ENCODE assay signal across 23 mouse cellular contexts in genomic region chr1:85959889-85960276, GRCm38 (mm10). TPM values are rescaled to one million over a fixed set of nuclear protein-coding genes. Genes with fewer than 3 reads are reported as not detected.
DNase-seq lines count a peak whose midpoint lies in the region; ATAC-seq and TF ChIP-seq lines count a peak whose summit lies in the region.
"Had no signal": no experiment of that assay in that cellular context is flagged by ENCODE, and none has a peak within 500 bp of the region (broad histone marks: within the 10 kb centered on the region; RNA-seq: fewer than 3 reads in every experiment).

No protein-coding gene starts in this region.

- H3K9me3 ChIP-seq in embryonic facial prominence, embryonic 15.5 days (replicated peaks): no peaks in the 10 kb centered on the region
- no peaks in the 10 kb centered on the region for H3K9me3 ChIP-seq in embryonic facial prominence, embryonic 10.5 days
- no peaks in the 10 kb centered on the region for H3K9me3 ChIP-seq in limb, embryonic 10.5 days (replicated peaks)
- H3K9me3 ChIP-seq: hindbrain, embryonic 10.5 days had no signal

- H3K27me3 ChIP-seq in embryonic facial prominence, embryonic 15.5 days: no peaks in the 10 kb centered on the region
- H3K27me3 ChIP-seq in embryonic facial prominence, embryonic 10.5 days (replicated peaks; ENCODE audit: low read depth, poor library complexity, severe bottlenecking): no peaks in the 10 kb centered on the region
- no peaks in the 10 kb centered on the region for H3K27me3 ChIP-seq in spleen, adult 2 months (ENCODE audit: control insufficient read depth, insufficient read depth, low read length)
- H3K27me3 ChIP-seq in limb, embryonic 10.5 days (ENCODE audit: low read depth, poor library complexity, severe bottlenecking): no peaks in the 10 kb centered on the region

- peak overlapping the region; percentile 63; the same call in 1 of the 2 replicates for H3K27ac ChIP-seq in embryonic facial prominence, embryonic 15.5 days (replicated peaks)
- no peak overlapping the region for H3K27ac ChIP-seq in embryonic facial prominence, embryonic 10.5 days (replicated peaks)
- H3K27ac ChIP-seq in spleen, adult 2 months (ENCODE audit: insufficient read depth, low read length): peak overlapping the region; percentile 21; the same call in 1 of the 2 replicates
- no peak overlapping the region; the same call in 1 of the 2 replicates for H3K27ac ChIP-seq in limb, embryonic 10.5 days
- H3K27ac ChIP-seq: hindbrain, embryonic 10.5 days had no signal

- H3K4me1 ChIP-seq in embryonic facial prominence, embryonic 15.5 days: peaks cover 29% of the 10 kb centered on the region
- 0 out of 2 replicates have a peak, but pooled peaks cover 7% of the 10 kb centered on the region for H3K4me1 ChIP-seq in embryonic facial prominence, embryonic 10.5 days
- H3K4me1 ChIP-seq in spleen, adult 2 months (ENCODE audit: control insufficient read depth, insufficient read depth, insufficient read length): peaks cover 23% of the 10 kb centered on the region; the same call in 1 of the 2 replicates
- H3K4me1 ChIP-seq in limb, embryonic 10.5 days: no peaks in the 10 kb centered on the region
- H3K4me1 ChIP-seq: hindbrain, embryonic 10.5 days had no signal

- ATAC-seq in embryonic facial prominence, embryonic 15.5 days (ENCODE audit: insufficient number of reproducible peaks, low FRiP score, low TSS enrichment, low read depth): no peak
- ATAC-seq: midbrain, embryonic 16.5 days; Patski had no signal

- no peak for TF ChIP-seq CTCF in spleen, adult 2 months (IDR thresholded peaks at IDR 0.05; ENCODE audit: extremely low read depth, insufficient read depth, insufficient read length, insufficient replicate concordance)

- DNase-seq in embryonic facial prominence, embryonic 10.5 days (ENCODE audit: low spot score): no peak
- no peak for DNase-seq in spleen, adult 2 months (ENCODE audit: low read depth in 1 of 2, low spot score in 2 of 2)
- DNase-seq in spleen, postnatal 36 days (ENCODE audit: low spot score in 2 of 2): no peak
- peak; percentile 15 for DNase-seq in naive thymus-derived CD4-positive, alpha-beta T cell, adult 2 months (ENCODE audit: low read depth)
- DNase-seq in limb, embryonic 10.5 days (ENCODE audit: low spot score): no peak
- DNase-seq in left cerebral cortex, adult 11 months (ENCODE audit: low spot score): no peak
- DNase-seq in urinary bladder, postnatal 10 days (ENCODE audit: low spot score): no peak
- DNase-seq: adrenal gland, postnatal 10 days; cerebellum, adult 9-11 months; kidney, adult 9 months; kidney, postnatal 36 days; lung, embryonic 14.5 days; lung, postnatal 4 days; retina, postnatal 1 day had no signal

- no peak for TF ChIP-seq POLR2A in spleen, adult 2 months (IDR thresholded peaks at IDR 0.05; ENCODE audit: low read depth, low read length)

- H3K36me3 ChIP-seq in embryonic facial prominence, embryonic 15.5 days: no peaks in the 10 kb centered on the region
- no peaks in the 10 kb centered on the region for H3K36me3 ChIP-seq in embryonic facial prominence, embryonic 10.5 days (replicated peaks)
- no peaks in the 10 kb centered on the region for H3K36me3 ChIP-seq in spleen, adult 2 months (ENCODE audit: control insufficient read depth, insufficient read depth, low read length)
- H3K36me3 ChIP-seq in limb, embryonic 10.5 days: no peaks in the 10 kb centered on the region
- H3K36me3 ChIP-seq: hindbrain, embryonic 10.5 days had no signal

- no peak overlapping the region for H3K4me2 ChIP-seq in embryonic facial prominence, embryonic 15.5 days (replicated peaks)
- H3K4me2 ChIP-seq: lung, embryonic 14.5 days had no signal

- no peak overlapping the region for H3K4me3 ChIP-seq in embryonic facial prominence, embryonic 15.5 days (replicated peaks)
- H3K4me3 ChIP-seq in embryonic facial prominence, embryonic 10.5 days: no peak overlapping the region
- H3K4me3 ChIP-seq in spleen, adult 2 months (ENCODE audit: extremely low read depth, insufficient read depth, insufficient read length): no peak overlapping the region
- no peak overlapping the region for H3K4me3 ChIP-seq in limb, embryonic 10.5 days
- H3K4me3 ChIP-seq: hindbrain, embryonic 10.5 days; left cerebral cortex, adult 2 months had no signal

- no peak overlapping the region for H3K9ac ChIP-seq in embryonic facial prominence, embryonic 15.5 days
- H3K9ac ChIP-seq: lung, embryonic 14.5 days had no signal

- 72% methylated on average over 2 of the region's 2 CpGs for WGBS in embryonic facial prominence, embryonic 15.5 days
- 75% methylated on average over 2 of the region's 2 CpGs for WGBS in embryonic facial prominence, embryonic 10.5 days
- WGBS in spleen, adult 2 months: 74% methylated on average over 2 of the region's 2 CpGs
- 78% methylated on average over 2 of the region's 2 CpGs for WGBS in limb, embryonic 10.5 days

RNA-seq across cellular contexts. Expression of gene Gpr55, which starts 0.9 kb away (rescaled TPM):
- polyA plus RNA-seq in embryonic facial prominence, embryonic 15.5 days (2015; fragmentation: Nextera tagmentation; extraction: Ambion mirVana): 0.19 and 0.26 TPM in 2 replicates
- not detected in 2 replicates for polyA plus RNA-seq in embryonic facial prominence, embryonic 10.5 days (2016; fragmentation: Nextera tagmentation; extraction: Ambion mirVana)
- 1.2 and 2.1 TPM in 2 replicates for polyA plus RNA-seq in spleen, adult 2 months (2012; rRNA removed)
- not detected in 2 replicates for polyA plus RNA-seq in limb, embryonic 10.5 days (2016; fragmentation: Nextera tagmentation; extraction: Ambion mirVana)
- polyA plus RNA-seq: embryonic facial prominence, embryonic 14.5 days; hindbrain, embryonic 10.5 days; limb, embryonic 11.5 days; lung, embryonic 14.5 days; neural tube, embryonic 11.5 days; Patski had no signal

RNA-seq across cellular contexts. Expression of gene 4933407L21Rik, which starts 31.6 kb away (rescaled TPM):
- polyA plus RNA-seq in embryonic facial prominence, embryonic 15.5 days (2015; fragmentation: Nextera tagmentation; extraction: Ambion mirVana): 0.45 and 1.2 TPM in 2 replicates
- polyA plus RNA-seq in embryonic facial prominence, embryonic 10.5 days (2016; fragmentation: Nextera tagmentation; extraction: Ambion mirVana): 0.22 TPM in 1 of 2 replicates, not detected in the other
- 0.13 and 0.16 TPM in 2 replicates for polyA plus RNA-seq in spleen, adult 2 months (2012; rRNA removed)
- polyA plus RNA-seq in limb, embryonic 10.5 days (2016; fragmentation: Nextera tagmentation; extraction: Ambion mirVana): 0.13 TPM in 1 of 2 replicates, not detected in the other
- polyA plus RNA-seq: lung, embryonic 14.5 days; neural tube, embryonic 11.5 days had no signal

RNA-seq across cellular contexts. Expression of gene Spata3, which starts 56.7 kb away (rescaled TPM):
- polyA plus RNA-seq in embryonic facial prominence, embryonic 15.5 days (2015; fragmentation: Nextera tagmentation; extraction: Ambion mirVana): 0.24 TPM in 1 of 2 replicates, not detected in the other
- not detected in 2 replicates for polyA plus RNA-seq in embryonic facial prominence, embryonic 10.5 days (2016; fragmentation: Nextera tagmentation; extraction: Ambion mirVana)
- polyA plus RNA-seq in spleen, adult 2 months (2012; rRNA removed): not detected in 2 replicates
- not detected in 2 replicates for polyA plus RNA-seq in limb, embryonic 10.5 days (2016; fragmentation: Nextera tagmentation; extraction: Ambion mirVana)
- polyA plus RNA-seq: embryonic facial prominence, embryonic 14.5 days; heart, embryonic 16.5 days; hindbrain, embryonic 10.5 days; limb, embryonic 11.5 days; lung, embryonic 14.5 days; neural tube, embryonic 11.5 days; Patski had no signal

Comparison
In these comparisons a context has a peak if more than half of its experiments do, and no peak if none do; other contexts are left out.
1. H3K27ac ChIP-seq: peak in embryonic facial prominence, embryonic 15.5 days (single experiment) and spleen, adult 2 months (single experiment); none in embryonic facial prominence, embryonic 10.5 days (single experiment) and limb, embryonic 10.5 days (single experiment).